Mouse (Mus musculus) ES-Bruce4 (cell line): Measurements from ENCODE around the gene Casz1. TPM values are rescaled to one million over a fixed set of nuclear protein-coding genes. Genes with fewer than 3 reads are reported as not detected.

Source experiments
- H3K27ac ChIP-seq: 2 replicates; pipeline ENCODE4 v1.5.1; 2012; ENCODE audit warnings: low read length, inconsistent platforms; ENCODE audit not compliant: insufficient read depth
- H3K27me3 ChIP-seq: 2 replicates; pipeline ENCODE4 v1.6.1; 2012; ENCODE audit warnings: mild to moderate bottlenecking, low read length, inconsistent platforms; ENCODE audit not compliant: control insufficient read depth, poor library complexity, insufficient read depth, severe bottlenecking
- H3K36me3 ChIP-seq: 2 replicates; pipeline ENCODE4 v1.6.1; 2012; ENCODE audit warnings: inconsistent platforms, mild to moderate bottlenecking, low read length, moderate library complexity; ENCODE audit not compliant: control insufficient read depth, poor library complexity, insufficient read depth, severe bottlenecking
- H3K4me1 ChIP-seq: one replicate; pipeline ENCODE4 v1.8.1; 2011; ENCODE audit warnings: low read length; ENCODE audit not compliant: control insufficient read depth, insufficient read depth
- H3K4me3 ChIP-seq: 2 replicates; pipeline ENCODE4 v1.5.1; 2011; ENCODE audit warnings: low read depth, mild to moderate bottlenecking, low read length
- H3K9ac ChIP-seq: 2 replicates; pipeline ENCODE4 v1.6.1; 2012; ENCODE audit warnings: low read depth, mild to moderate bottlenecking, inconsistent platforms; ENCODE audit not compliant: poor library complexity, severe bottlenecking
- H3K9me3 ChIP-seq: replicated peaks from 2 replicates; pipeline ENCODE4 v1.6.1; 2012; ENCODE audit warnings: mild to moderate bottlenecking, low read length, inconsistent platforms; ENCODE audit not compliant: control insufficient read depth, poor library complexity, insufficient read depth, severe bottlenecking
- CTCF ChIP-seq: IDR thresholded peaks from one replicate; pipeline ENCODE4 v1.8.1; 2011; ENCODE audit warnings: low read depth, low read length
- EP300 ChIP-seq: IDR thresholded peaks from 2 replicates; pipeline ENCODE4 v1.6.1; 2011; ENCODE audit warnings: low read depth, low read length; ENCODE audit not compliant: insufficient read depth
- POLR2A ChIP-seq: IDR thresholded peaks from one replicate; pipeline ENCODE4 v1.8.1; 2011; ENCODE audit warnings: low read length; ENCODE audit not compliant: insufficient read depth
- polyA plus RNA-seq: library from polyadenylated mRNA; stranded (reverse); fragments of >200 nt; gene quantifications from 2 replicates; pipeline ENCODE4 v1.2.4, GENCODE M21; 2011; ENCODE audit warnings: low read depth; ENCODE audit not compliant: missing spikeins, insufficient read depth, insufficient read length

Gene Casz1
- polyA plus RNA-seq, 1 experiment, result 15.6 TPM

DNA sequence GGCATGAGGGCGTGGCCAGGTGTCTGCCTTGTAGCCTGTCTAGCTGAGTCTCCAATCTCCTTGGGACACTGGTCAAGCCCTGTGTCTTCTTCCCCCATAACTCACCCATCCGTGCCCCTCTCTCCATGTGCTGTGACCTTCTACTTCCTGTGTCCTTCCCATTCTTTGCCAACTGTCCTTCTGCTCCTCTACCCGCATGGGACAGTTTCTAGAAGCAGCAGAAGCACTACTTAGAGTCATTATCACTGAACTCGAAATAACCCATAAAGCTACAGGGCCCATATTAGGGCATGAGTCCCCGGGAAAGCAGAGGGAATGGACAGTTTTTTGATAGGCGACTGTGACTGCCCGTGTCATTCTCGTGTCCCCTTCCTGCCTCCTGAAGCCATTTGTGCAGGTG is 72.6 kb downstream of the Casz1 start:
- Histone ChIP-seq H3K27me3 (no peaks in the 10 kb centered on the region), H3K4me1 (peaks cover 13% of the 10 kb centered on the region), H3K9me3 (no peaks in the 10 kb centered on the region), H3K4me3 (no peak overlapping the region), H3K27ac (no peak overlapping the region), H3K36me3 (no peaks in the 10 kb centered on the region), H3K9ac (no peak overlapping the region)
- TF ChIP-seq EP300 (no peak), POLR2A (no peak), CTCF (no peak)

DNA sequence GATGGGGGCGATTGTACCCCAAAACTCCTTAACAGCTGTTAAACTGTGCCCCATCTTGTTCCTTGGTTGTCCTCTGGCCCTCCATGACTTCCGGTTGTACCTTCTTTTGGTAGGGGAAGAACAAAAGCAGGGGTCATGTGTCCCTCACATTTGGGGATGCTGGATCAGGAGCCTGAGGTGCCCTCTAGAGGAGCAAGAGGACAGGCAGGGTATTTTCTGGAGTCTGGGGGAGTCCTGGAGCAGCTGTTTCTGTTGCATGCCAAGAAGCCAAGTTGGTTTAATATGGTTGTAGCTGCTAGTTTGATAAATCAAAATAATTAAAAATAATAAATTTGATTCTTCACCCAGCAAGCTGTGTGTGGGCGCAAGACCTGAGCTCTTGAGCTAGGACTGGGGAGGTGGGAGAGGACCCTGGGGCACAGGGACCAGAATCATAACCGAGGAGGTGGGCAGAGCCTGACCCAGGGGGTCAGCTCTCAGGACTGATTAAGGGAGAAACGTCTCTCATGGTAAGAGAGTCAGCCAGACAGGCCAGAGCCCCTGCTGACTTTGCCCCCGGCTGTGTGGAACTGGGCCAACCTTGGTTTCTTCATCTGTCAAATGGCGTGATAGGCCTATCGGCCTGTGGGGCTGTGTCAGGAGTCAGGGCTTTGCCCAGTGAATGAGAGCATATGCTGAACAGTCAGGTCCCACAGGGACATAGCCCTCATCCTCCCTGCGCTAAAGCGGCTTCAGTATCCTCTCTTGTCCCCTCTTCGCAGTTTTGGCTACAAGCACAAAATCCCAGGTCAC is 74.2 kb downstream of the Casz1 start:
- Histone ChIP-seq H3K27ac (no peak overlapping the region), H3K4me3 (no peak overlapping the region; the same call in 1 of the 2 replicates), H3K9me3 (no peaks in the 10 kb centered on the region), H3K4me1 (peaks cover 13% of the 10 kb centered on the region), H3K36me3 (no peaks in the 10 kb centered on the region), H3K27me3 (no peaks in the 10 kb centered on the region), H3K9ac (no peak overlapping the region)
- TF ChIP-seq CTCF (peak; percentile 62), EP300 (no peak)

DNA sequence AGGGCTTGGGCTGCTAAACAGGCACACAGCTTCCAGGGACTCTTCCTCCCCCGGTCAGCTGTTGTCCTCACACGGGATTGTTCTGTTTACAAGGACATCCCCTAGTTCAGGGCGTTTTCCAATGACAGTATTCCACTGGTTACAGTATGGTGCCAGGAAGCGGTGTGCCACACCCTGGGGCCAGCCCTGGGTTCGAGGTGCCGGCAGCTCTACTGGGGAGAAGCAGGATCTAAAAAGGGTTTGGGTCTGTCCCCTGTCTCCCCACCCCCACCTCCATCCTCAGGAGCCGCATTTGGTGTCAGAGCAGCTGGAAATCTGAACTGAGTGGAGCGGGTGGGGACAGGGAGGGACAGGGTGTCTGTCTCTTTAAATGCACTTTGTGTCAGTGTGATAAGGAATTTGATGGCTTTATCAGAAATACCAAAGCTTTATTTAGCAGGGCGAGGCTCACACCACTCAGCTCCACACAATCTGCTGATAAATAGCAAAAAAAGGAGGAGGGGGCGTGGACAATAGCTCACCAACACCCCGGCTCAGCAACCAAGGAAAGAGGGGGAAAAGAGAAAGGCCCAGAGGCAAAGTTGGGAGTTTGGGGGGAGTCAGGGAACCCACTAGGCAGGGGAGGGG is 74.9 kb downstream of the Casz1 start:
- H3K27me3 ChIP-seq, result no peaks in the 10 kb centered on the region
- no peaks in the 10 kb centered on the region for H3K36me3 ChIP-seq
- H3K27ac ChIP-seq, result no peak overlapping the region
- H3K4me3 ChIP-seq, result no peak overlapping the region
- H3K9ac ChIP-seq, result no peak overlapping the region
- no peaks in the 10 kb centered on the region for H3K9me3 ChIP-seq
- no peak for TF ChIP-seq POLR2A
- TF ChIP-seq CTCF, result no peak
- no peak for TF ChIP-seq EP300
- peaks cover 11% of the 10 kb centered on the region for H3K4me1 ChIP-seq

DNA sequence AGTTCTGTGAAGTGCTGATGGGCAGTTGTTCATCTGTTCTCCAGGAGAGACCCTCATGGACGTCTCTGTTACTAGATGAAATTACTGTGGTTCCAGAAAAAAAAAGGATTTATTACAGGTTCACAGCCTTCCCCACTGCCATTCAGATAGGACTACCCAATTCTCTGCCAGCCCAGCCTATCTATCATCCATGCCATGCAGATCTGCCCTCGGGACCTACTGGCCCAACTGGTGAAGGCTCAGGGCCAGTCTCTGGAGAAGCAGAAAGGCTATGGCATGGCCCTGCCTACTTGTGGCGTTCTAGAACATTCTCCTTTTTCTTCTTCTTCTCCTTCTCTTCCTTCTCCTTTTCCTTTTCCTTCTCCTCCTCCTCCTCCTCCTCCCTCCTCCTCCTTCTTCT is 75.4 kb downstream of the Casz1 start:
- Histone ChIP-seq H3K9me3 (no peaks in the 10 kb centered on the region), H3K9ac (no peak overlapping the region), H3K27me3 (no peaks in the 10 kb centered on the region), H3K4me1 (peaks cover 11% of the 10 kb centered on the region), H3K36me3 (no peaks in the 10 kb centered on the region), H3K4me3 (no peak overlapping the region), H3K27ac (no peak overlapping the region)
- no peak for TF ChIP-seq POLR2A
- no peak for TF ChIP-seq CTCF
- TF ChIP-seq EP300, result no peak

DNA sequence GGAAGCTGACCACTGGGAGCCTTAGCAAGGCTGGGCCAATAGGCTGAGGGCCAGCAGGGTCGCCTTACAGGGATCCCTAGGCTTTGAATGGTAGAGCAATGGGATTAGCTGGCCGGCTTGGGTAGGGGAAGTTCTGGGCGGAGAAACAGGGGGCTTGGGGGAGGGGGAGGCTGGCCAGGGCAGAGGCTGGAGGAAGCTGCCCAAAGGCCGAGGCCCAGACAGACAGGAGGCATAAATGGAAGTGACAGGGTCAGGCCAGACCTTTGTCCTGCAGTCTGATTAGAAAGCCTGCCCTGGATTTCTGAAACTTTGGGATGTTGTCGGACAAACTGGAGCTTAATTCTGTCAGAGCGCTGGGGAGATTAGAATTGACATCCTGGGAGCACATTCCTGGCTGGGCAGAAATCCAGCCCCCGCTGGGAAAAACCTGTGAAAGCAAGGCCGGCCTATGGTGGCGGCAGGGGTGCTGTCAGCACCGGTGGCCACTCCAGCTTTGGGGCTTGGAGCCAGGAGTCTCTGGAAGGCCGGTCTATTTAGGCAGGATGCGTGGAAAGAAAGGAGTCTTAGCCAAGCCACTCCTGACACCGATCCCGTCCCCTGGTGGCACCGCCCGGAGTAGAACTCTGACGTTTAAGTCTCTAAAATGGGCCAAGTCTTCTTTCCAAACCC is 76.9 kb downstream of the Casz1 start:
- Histone ChIP-seq H3K36me3 (no peaks in the 10 kb centered on the region), H3K9me3 (no peaks in the 10 kb centered on the region), H3K27ac (no peak overlapping the region), H3K4me3 (no peak overlapping the region), H3K9ac (no peak overlapping the region), H3K4me1 (peaks cover 9% of the 10 kb centered on the region), H3K27me3 (no peaks in the 10 kb centered on the region)
- TF ChIP-seq EP300 (no peak), CTCF (no peak), POLR2A (no peak)

DNA sequence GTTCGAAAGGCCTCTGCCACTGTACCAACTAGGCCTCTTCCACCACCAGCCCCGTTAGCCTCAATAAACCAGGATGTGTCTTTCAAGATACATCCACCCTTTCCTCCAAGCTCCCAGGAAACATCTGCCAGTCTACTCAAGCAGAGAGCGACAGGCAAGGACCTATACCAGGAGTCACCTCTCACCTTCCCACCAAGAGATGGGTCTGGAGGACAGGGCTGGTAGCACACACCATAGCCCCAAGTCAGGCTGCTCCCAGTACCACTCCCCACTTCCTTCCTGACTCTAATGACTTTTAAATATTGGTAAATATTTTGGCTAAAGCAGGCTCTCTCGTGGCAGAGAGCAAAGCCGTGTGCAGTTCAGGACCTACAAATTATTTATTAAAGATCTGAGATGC is 77.6 kb downstream of the Casz1 start:
- H3K36me3 ChIP-seq, result no peaks in the 10 kb centered on the region
- H3K27ac ChIP-seq, result no peak overlapping the region
- H3K9me3 ChIP-seq, result no peaks in the 10 kb centered on the region
- H3K9ac ChIP-seq, result no peak overlapping the region
- H3K27me3 ChIP-seq, result no peaks in the 10 kb centered on the region
- no peak overlapping the region for H3K4me3 ChIP-seq
- peaks cover 7% of the 10 kb centered on the region for H3K4me1 ChIP-seq
- TF ChIP-seq CTCF (no peak), POLR2A (no peak), EP300 (no peak)
